Mouse (Mus musculus): ENCODE data around the gene Kctd18. TPM values are rescaled to one million over a fixed set of nuclear protein-coding genes. Genes with fewer than 3 reads are reported as not detected.

Gene Kctd18
- polyA plus RNA-seq, 1 experiment from 2014 or later, result 26.2 TPM

DNA sequence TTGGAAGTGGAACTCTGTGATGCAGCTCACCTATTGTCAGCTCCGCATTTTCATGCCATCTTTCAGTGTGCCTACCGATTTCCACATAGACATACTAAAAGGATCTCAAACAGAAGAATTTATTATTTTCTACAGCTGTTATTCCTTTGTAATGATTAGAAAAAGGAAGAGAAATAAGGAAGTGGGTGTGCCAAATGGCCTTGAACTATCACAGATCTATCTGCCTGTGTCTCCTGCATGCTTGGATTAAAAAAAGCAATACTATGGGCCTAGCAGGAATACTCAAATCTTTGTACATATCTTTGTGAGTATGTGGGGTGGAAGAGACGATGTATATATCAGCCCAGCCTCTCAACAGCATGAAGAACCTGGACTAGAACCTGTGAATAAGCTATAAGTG lies 41.9 kb downstream of the Kctd18 start:
- ATAC-seq (ENCODE audit: low FRiP score, low read depth), result no peak
- H3K4me3 ChIP-seq, result no peak overlapping the region
- H3K9me3 ChIP-seq, result no peaks in the 10 kb centered on the region
- WGBS, result 87% methylated on average over 3 of the region's 3 CpGs
- H3K27ac ChIP-seq (replicated peaks), result no peak overlapping the region
- no peaks in the 10 kb centered on the region for H3K36me3 ChIP-seq
- no peak overlapping the region for H3K9ac ChIP-seq (replicated peaks)
- no peak overlapping the region for H3K4me2 ChIP-seq (replicated peaks)
- H3K27me3 ChIP-seq, result no peaks in the 10 kb centered on the region
- no peaks in the 10 kb centered on the region for H3K4me1 ChIP-seq

DNA sequence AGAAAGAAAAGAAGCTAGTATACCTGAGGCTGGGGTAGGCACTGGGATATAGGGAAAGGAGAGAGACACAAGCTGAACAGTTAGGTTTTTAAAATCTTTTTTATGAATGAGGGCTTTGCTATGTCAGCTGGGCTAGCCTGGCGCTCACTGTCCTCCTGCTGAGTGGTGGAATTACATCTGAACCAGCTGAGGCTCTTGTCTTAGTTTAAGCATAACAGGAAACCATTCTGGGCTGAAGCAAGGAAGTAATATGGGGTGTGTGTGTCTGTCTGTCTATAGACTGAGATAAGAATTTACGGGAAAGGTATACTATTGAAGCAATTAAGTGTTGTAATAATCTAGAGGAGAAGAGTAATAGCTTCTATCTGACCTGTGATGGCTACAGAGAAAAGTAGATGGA lies 47.2 kb downstream of the Kctd18 start:
- Histone ChIP-seq H3K4me2 (replicated peaks) (no peak overlapping the region), H3K4me3 (no peak overlapping the region), H3K36me3 (no peaks in the 10 kb centered on the region; the same call in 1 of the 2 replicates), H3K27me3 (no peaks in the 10 kb centered on the region), H3K27ac (replicated peaks) (no peak overlapping the region), H3K9me3 (no peaks in the 10 kb centered on the region), H3K9ac (replicated peaks) (no peak overlapping the region), H3K4me1 (peaks cover 12% of the 10 kb centered on the region)
- 86% methylated on average over 2 of the region's 2 CpGs for WGBS
- no peak for ATAC-seq (ENCODE audit: low FRiP score, low read depth)

DNA sequence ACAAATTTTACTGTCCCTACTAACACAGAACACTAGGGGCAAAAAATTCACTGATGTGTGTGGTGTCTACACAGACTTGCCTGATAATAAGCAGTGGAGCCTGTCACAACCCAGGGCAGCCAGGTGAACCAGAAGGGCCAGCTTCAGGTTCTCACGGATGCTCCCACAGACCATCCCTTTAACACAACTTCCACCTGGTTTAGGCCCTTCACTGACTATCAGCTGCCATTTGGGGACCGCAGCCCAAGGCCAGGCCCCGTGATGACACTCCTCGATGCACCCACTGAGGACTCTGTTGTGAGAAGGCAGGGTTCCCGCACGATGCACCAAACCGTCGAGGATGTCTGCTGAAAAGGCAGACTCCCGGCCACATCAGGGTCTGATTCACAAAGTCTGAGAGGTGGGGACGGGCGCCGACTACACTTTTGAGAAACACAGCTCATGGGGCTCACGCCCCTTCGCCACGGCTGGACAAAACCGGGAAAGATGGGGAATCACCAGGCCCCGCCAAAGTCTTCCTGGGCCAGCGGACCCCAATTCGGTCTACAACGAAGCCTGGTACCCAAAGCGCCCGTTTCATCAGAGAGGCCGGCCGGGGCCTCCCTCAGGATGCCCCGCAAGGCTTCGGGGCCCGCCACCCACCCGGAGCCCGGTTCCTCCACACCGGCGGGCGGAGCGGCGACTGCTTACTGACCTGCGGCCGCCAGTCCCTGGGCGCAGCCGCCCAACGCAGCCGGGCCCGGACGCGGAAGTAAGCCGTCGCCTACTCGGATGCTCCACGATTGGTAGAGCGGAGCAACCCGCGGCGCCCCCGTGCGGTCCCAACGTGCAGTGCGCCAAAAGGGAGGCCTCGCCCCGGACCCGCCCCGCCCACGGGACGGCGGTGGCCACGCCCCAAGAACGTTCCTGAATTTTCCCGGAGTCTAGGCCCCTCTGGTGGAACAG lies 49.2 kb downstream of the Kctd18 start:
- peaks cover 5% of the 10 kb centered on the region for H3K36me3 ChIP-seq
- H3K4me1 ChIP-seq, result peaks cover 12% of the 10 kb centered on the region
- H3K9me3 ChIP-seq, result no peaks in the 10 kb centered on the region
- H3K27ac ChIP-seq (replicated peaks), result peak overlapping the region; percentile 71
- WGBS, result under 1% methylated on average over 64 of the region's 65 CpGs
- H3K4me3 ChIP-seq, result peak overlapping the region; percentile 77
- H3K9ac ChIP-seq (replicated peaks), result peak overlapping the region; percentile 77
- H3K4me2 ChIP-seq (replicated peaks), result peak overlapping the region; percentile 78
- no peaks in the 10 kb centered on the region for H3K27me3 ChIP-seq
- ATAC-seq (ENCODE audit: low FRiP score, low read depth), result peak; percentile 98

DNA sequence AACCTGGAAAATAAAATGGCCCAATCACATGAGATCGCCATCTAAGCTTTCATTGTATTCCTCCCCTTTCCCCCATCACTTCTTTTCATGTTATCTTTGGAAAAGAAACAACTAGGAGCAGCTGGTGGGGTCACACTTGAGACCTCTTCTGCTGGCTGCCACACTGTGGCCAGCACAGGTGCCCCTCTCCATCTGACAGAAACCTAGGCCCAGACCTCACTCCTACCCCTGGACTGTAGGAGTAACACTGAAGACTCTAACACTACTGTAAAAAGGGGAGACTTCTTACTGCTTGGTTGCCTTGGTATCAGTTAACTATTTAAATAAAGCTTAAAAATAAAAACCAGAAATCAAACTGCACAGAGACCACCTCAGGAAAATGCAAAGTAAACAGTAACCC lies 63.0 kb downstream of the Kctd18 start:
- Histone ChIP-seq H3K9ac (replicated peaks) (no peak overlapping the region), H3K36me3 (peaks cover 29% of the 10 kb centered on the region), H3K4me2 (replicated peaks) (no peak overlapping the region), H3K27me3 (no peaks in the 10 kb centered on the region), H3K9me3 (no peaks in the 10 kb centered on the region), H3K27ac (replicated peaks) (no peak overlapping the region), H3K4me1 (0 out of 2 replicates have a peak, but pooled peaks cover 5% of the 10 kb centered on the region), H3K4me3 (no peak overlapping the region)
- ATAC-seq (ENCODE audit: low FRiP score, low read depth), result no peak
- 96% methylated on average over 1 of the region's 1 CpGs for WGBS

DNA sequence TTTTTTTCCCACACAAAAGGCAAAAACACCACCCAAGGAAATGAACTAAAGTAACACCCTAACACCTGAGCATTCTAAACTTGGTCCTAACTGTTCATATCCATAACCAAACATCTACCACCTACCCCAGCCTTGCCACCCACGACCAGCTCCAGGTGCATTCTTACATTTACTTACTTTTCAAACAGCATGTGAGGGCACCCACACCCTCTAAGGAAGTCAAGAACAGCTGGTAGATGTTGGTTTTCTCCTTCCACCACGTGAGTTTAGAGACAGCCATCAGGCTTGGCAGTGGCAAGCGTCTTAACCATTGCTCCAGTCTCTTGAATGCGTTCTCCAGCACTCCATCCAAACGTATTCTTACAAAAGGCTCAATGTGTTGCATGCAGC lies 64.4 kb downstream of the Kctd18 start:
- WGBS, result 94% methylated on average over 5 of the region's 5 CpGs
- no peaks in the 10 kb centered on the region for H3K27me3 ChIP-seq
- H3K4me3 ChIP-seq, result no peak overlapping the region
- no peaks in the 10 kb centered on the region for H3K9me3 ChIP-seq
- 0 out of 2 replicates have a peak, but pooled peaks cover 5% of the 10 kb centered on the region for H3K4me1 ChIP-seq
- no peak for ATAC-seq (ENCODE audit: low FRiP score, low read depth)
- peaks cover 24% of the 10 kb centered on the region for H3K36me3 ChIP-seq
- H3K4me2 ChIP-seq (replicated peaks), result no peak overlapping the region
- H3K9ac ChIP-seq (replicated peaks), result no peak overlapping the region
- H3K27ac ChIP-seq (replicated peaks), result no peak overlapping the region

DNA sequence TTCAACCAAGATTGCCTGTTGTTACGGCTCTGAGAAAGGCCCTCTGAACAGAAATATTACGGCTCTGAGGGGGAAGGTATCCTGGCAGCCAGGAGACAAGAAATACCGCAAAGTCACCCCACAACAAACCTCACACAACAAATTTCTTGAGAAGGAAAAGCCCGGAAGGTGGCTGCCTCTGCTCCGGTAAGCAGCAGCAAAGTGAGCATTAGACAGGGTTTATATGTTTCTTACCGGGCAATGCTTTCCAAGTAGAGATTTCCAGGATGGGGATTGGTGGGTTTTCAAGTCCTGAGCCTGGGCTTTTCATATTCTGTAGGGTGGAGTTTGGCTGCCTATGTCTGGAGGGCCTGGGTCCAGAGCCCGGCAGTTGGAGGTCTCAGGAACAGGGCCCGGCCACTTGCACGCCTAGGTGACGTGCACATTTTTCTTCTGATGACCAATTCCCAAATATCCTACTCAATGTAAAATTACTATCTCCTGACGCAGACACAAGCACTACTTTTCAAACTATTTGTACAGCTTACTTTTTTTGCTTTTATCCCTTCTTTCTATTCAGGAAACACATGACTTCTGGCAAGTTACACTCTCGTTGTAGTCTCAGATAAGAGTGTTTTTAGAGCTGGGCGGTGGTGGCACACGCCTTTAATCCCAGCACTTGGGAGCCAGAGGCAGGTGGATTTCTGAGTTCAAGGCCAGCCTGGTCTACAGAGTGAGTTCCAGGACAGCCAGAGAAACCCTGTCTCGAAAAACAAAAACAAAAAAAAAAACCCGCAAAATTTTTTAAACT lies 65.0 kb downstream of the Kctd18 start:
- 83% methylated on average over 16 of the region's 16 CpGs for WGBS
- 0 out of 2 replicates have a peak, but pooled peaks cover 5% of the 10 kb centered on the region for H3K4me1 ChIP-seq

DNA sequence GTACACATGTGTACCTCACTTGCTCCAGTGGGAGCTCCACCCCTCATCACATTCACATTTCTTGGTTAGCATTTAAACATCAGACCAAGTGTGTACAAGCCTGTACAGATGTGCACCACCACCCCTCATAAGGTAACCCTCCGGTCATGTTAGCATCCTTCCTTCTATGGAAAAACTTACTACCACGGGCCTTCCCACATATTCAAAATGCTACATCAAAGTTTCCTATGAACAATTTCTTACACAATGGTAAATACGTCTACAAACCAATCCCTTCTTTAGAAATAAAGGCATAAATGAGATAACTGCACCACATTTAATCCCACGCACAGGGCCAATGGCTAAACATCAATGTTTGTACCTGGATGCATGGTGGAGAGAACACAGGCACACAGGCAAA lies 66.2 kb downstream of the Kctd18 start:
- Histone ChIP-seq H3K27ac (replicated peaks) (no peak overlapping the region), H3K36me3 (peaks cover 17% of the 10 kb centered on the region), H3K4me3 (no peak overlapping the region), H3K4me1 (peaks cover 13% of the 10 kb centered on the region), H3K9ac (replicated peaks) (no peak overlapping the region), H3K27me3 (no peaks in the 10 kb centered on the region), H3K4me2 (replicated peaks) (no peak overlapping the region), H3K9me3 (no peaks in the 10 kb centered on the region)
- ATAC-seq (ENCODE audit: low FRiP score, low read depth), result no peak
- 93% methylated on average over 4 of the region's 4 CpGs for WGBS

More for the DNA sequence above, 65.0 kb downstream of the Kctd18 start:
- Histone ChIP-seq H3K36me3 (peaks cover 19% of the 10 kb centered on the region), H3K9ac (replicated peaks) (no peak overlapping the region), H3K27me3 (no peaks in the 10 kb centered on the region), H3K9me3 (no peaks in the 10 kb centered on the region), H3K27ac (replicated peaks) (0 out of 2 replicates have a peak overlapping the region, but pooled peaks have one; percentile 35), H3K4me2 (replicated peaks) (no peak overlapping the region), H3K4me3 (no peak overlapping the region)
- ATAC-seq (ENCODE audit: low FRiP score, low read depth), result no peak

DNA sequence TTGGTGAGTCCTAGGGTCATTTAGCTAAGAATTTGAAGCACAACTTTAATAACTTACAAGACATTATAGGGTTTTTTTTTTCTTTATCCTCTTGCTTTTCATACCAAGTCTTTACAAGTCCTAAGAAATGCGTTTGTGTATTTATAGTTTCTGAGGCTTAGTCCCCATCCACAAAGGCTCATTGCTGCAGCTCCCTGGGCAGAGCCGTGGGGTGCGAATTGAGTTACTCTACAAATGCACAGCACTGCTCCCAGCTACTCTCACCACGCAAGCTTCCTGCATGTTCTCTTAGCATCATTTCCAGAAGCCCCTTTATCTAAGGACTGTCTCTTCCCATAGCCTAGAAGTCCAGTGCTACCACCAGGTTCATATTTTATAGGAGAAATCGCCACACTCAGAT lies 69.0 kb downstream of the Kctd18 start:
- 65% methylated on average over 5 of the region's 5 CpGs for WGBS
- Histone ChIP-seq H3K4me1 (peaks cover 17% of the 10 kb centered on the region), H3K4me2 (replicated peaks) (no peak overlapping the region), H3K27ac (replicated peaks) (no peak overlapping the region), H3K9me3 (no peaks in the 10 kb centered on the region), H3K36me3 (no peaks in the 10 kb centered on the region), H3K9ac (replicated peaks) (no peak overlapping the region), H3K4me3 (no peak overlapping the region), H3K27me3 (no peaks in the 10 kb centered on the region)
- no peak for ATAC-seq (ENCODE audit: low FRiP score, low read depth)

DNA sequence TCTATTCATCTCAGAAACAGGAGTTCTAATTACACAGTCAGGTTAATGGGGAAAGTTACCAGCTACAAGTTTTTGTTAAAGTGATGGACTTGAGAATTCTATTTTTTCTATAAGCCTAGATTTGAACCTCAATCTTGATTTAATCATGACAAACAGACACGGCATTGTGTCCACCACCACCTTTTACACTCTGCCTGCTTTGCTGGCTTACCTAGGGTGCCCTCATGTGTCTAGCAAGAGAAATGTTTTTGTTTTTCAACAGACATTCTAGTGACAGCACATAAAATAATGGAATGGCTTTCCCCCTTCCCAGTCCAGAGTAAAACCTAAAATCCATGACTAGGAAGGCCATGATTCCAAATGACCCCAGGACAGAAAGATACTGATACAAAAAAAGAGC lies 69.6 kb downstream of the Kctd18 start:
- 6% methylated on average over 1 of the region's 1 CpGs for WGBS
- ATAC-seq (ENCODE audit: low FRiP score, low read depth), result no peak
- Histone ChIP-seq H3K27me3 (no peaks in the 10 kb centered on the region), H3K4me2 (replicated peaks) (no peak overlapping the region), H3K9me3 (no peaks in the 10 kb centered on the region), H3K36me3 (no peaks in the 10 kb centered on the region), H3K4me3 (no peak overlapping the region), H3K4me1 (peaks cover 17% of the 10 kb centered on the region), H3K27ac (replicated peaks) (no peak overlapping the region), H3K9ac (replicated peaks) (no peak overlapping the region)

DNA sequence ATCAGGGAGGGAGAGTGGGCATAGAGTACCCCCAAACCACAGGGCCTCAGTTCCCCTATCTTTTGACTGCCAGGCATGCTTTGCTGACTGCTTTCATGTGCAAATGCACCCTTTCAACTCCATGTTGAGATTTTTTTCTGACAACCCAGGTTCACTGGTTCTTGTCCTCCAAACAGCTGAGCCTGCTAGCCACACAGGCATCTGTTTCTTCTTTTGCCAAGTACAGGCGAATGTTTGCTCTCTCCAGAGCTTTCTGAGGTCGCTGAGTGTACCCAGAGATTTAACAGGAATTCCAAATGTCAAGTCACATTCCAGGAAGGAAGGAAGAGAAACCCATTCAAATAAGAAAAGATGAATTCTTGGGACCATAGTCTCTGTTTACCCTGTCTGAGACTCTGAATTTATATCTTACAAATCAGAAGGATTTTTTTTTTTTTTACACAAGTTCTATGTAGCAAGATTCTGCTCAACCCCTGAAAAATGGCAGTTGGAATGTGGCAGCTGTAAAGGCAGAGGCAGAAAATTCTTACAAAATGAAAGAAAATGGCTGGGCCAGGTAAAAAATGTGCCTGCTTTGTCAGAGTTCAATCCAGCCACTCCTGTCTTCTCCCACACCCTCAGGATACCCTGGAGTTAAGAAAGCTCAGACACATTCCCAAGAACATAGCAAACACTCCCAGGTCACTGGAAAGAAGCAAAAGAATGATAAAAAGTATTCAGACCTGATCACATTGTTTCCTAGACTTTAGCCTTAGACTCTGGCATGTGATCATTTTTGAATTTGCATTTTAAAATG lies 71.0 kb downstream of the Kctd18 start:
- no peak overlapping the region for H3K4me2 ChIP-seq (replicated peaks)
- H3K4me3 ChIP-seq, result no peak overlapping the region
- H3K9me3 ChIP-seq, result no peaks in the 10 kb centered on the region
- ATAC-seq (ENCODE audit: low FRiP score, low read depth), result no peak
- no peak overlapping the region for H3K9ac ChIP-seq (replicated peaks)
- peaks cover 9% of the 10 kb centered on the region; the same call in 1 of the 2 replicates for H3K36me3 ChIP-seq
- H3K27me3 ChIP-seq, result no peaks in the 10 kb centered on the region
- peaks cover 17% of the 10 kb centered on the region for H3K4me1 ChIP-seq
- WGBS, result 19% methylated on average over 2 of the region's 2 CpGs
- H3K27ac ChIP-seq (replicated peaks), result 0 out of 2 replicates have a peak overlapping the region, but pooled peaks have one; percentile 1

DNA sequence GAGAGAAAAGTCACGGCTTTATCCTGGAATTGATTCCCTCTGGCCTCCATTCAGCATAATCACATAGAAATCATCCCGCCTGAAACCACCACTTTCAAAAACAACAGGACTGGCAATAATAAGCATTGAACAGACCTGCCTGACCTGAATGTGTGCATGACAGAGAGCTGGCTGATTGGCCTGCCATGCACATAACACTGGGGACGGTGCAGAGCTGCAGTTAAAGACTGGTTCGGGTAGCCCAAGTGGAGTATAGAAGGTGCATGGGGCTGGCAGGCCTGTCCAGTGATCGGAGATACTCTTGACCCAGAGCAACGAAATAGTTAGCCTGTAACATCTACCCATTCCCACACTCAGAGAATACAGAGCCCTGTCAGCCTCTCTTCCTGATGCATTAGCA lies 76.5 kb downstream of the Kctd18 start:
- H3K4me3 ChIP-seq, result no peak overlapping the region
- no peak overlapping the region for H3K9ac ChIP-seq (replicated peaks)
- peak; percentile 19; the same call in 1 of the 2 replicates for ATAC-seq (ENCODE audit: low FRiP score, low read depth)
- WGBS, result 57% methylated on average over 6 of the region's 6 CpGs
- H3K27me3 ChIP-seq, result no peaks in the 10 kb centered on the region
- peaks cover 9% of the 10 kb centered on the region; the same call in 1 of the 2 replicates for H3K36me3 ChIP-seq
- no peaks in the 10 kb centered on the region for H3K9me3 ChIP-seq
- H3K4me2 ChIP-seq (replicated peaks), result no peak overlapping the region
- peaks cover 16% of the 10 kb centered on the region for H3K4me1 ChIP-seq
- H3K27ac ChIP-seq (replicated peaks), result no peak overlapping the region

Measured in midbrain, embryonic 12.5 days (tissue).